Mouse (Mus musculus) neural tube, embryonic 15.5 days (tissue): Measurements from ENCODE around the gene Zfr. TPM values are rescaled to one million over a fixed set of nuclear protein-coding genes. Genes with fewer than 3 reads are reported as not detected.
"Not testable (repeated sequence)": the region's sequence is repeated elsewhere in the genome, so short reads cannot be mapped to it uniquely, and the experiment has no call there.

ENCODE experiments used
- ATAC-seq: fragments of 200-750 bp; cut with Nextera tagmentation; 2 replicates; pipeline ENCODE4 v1.8.0; 2017; ENCODE audit warnings: mild to moderate bottlenecking, moderate TSS enrichment, moderate library complexity; ENCODE audit not compliant: low FRiP score
- H3K27ac ChIP-seq: fragments of 300-500 bp; sonication (generic); replicated peaks from 2 replicates; pipeline ENCODE4 v1.5.1; 2015; ENCODE audit warnings: mild to moderate bottlenecking, inconsistent platforms
- H3K27me3 ChIP-seq: fragments of 300-500 bp; sonication (generic); replicated peaks from 2 replicates; pipeline ENCODE4 v1.6.1; 2015; ENCODE audit warnings: inconsistent platforms
- H3K36me3 ChIP-seq: fragments of 300-500 bp; sonication (generic); 2 replicates; pipeline ENCODE4 v1.6.1; 2015; ENCODE audit warnings: inconsistent platforms
- H3K4me1 ChIP-seq: fragments of 300-500 bp; sonication (generic); 2 replicates; pipeline ENCODE4 v1.6.1; 2015; ENCODE audit warnings: inconsistent platforms
- H3K4me2 ChIP-seq: fragments of 300-500 bp; sonication (generic); 2 replicates; pipeline ENCODE4 v1.6.1; 2015; ENCODE audit warnings: inconsistent platforms, mild to moderate bottlenecking, moderate library complexity
- H3K4me3 ChIP-seq: fragments of 300-500 bp; sonication (generic); replicated peaks from 2 replicates; pipeline ENCODE4 v1.5.1; 2015; ENCODE audit warnings: mild to moderate bottlenecking, inconsistent platforms
- H3K9ac ChIP-seq: fragments of 300-500 bp; sonication (generic); replicated peaks from 2 replicates; pipeline ENCODE4 v1.6.1; 2015; ENCODE audit warnings: mild to moderate bottlenecking, inconsistent platforms
- H3K9me3 ChIP-seq: fragments of 300-500 bp; sonication (generic); replicated peaks from 2 replicates; pipeline ENCODE4 v1.6.1; 2016; ENCODE audit warnings: inconsistent platforms
- WGBS: fragments of 180-500 bp; shearing (Covaris S2); methylation state at CpG from one replicate; pipeline ENCODE4 v1.1.7; 2015; ENCODE audit warnings: mixed read lengths; 5-methylcytosine and 5-hydroxymethylcytosine counted together
- polyA plus RNA-seq: library from polyadenylated mRNA; unstranded; fragments of >200 nt; fragmentation: Nextera tagmentation; extraction: Ambion mirVana; gene quantifications from 2 replicates; pipeline ENCODE4 v1.2.1, GENCODE M21; 2015

Gene Zfr
- polyA plus RNA-seq, 1 experiment from 2014 or later, result 162 TPM

GRCm38 (mm10) chr15:12136371-12136770 lies 18.7 kb downstream of the Zfr start:
- Histone ChIP-seq H3K4me3 (no peak overlapping the region), H3K27me3 (no peaks in the 10 kb centered on the region), H3K4me2 (no peak overlapping the region), H3K9me3 (no peaks in the 10 kb centered on the region), H3K27ac (no peak overlapping the region; the same call in 1 of the 2 replicates), H3K4me1 (peaks cover 3% of the 10 kb centered on the region; the same call in 1 of the 2 replicates), H3K9ac (no peak overlapping the region), H3K36me3 (peaks cover 14% of the 10 kb centered on the region)
- no peak for ATAC-seq
- WGBS, result 77% methylated on average over 6 of the region's 6 CpGs

DNA sequence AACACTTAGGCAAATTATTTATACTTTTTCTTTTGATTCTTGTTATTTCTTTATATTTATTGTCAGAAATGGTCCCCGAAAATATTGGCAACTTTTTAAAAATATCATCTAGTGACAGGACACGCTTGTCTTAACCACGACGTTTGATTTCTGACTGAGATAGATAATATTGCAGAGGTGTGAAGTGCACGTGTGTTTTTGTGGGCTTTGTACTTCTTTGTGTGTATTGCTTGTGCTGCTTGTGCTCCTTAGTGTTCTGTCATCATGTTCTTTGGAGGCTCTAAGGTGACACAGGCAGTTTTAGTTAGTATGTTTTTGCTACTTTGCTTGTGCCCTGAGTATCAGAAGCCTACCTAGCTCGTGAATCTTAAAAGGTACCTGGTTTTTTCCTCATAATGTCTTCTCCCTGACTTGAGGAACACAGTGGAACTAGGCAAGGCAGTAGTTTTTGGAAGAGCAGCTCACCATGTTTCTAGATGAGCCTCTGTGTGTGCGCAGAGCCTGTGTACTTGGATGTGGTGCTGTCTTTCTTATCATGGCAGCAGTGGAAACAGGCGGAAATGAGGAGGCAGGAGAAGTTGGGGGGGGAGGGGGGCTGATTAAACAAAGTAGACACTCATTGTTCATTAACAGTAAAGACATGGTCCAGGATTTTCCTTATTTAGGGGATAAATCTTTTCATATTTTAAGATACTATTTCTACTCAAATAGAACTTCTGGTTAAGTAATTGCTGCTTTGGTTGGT lies 23.5 kb downstream of the Zfr start:
- no peaks in the 10 kb centered on the region for H3K4me1 ChIP-seq
- H3K9me3 ChIP-seq, result no peaks in the 10 kb centered on the region
- no peak for ATAC-seq
- H3K36me3 ChIP-seq, result peaks cover 18% of the 10 kb centered on the region
- H3K27ac ChIP-seq, result no peak overlapping the region
- no peak overlapping the region for H3K4me3 ChIP-seq
- 90% methylated on average over 8 of the region's 8 CpGs for WGBS
- no peak overlapping the region for H3K4me2 ChIP-seq
- no peak overlapping the region for H3K9ac ChIP-seq
- no peaks in the 10 kb centered on the region for H3K27me3 ChIP-seq

GRCm38 (mm10) chr15:12147423-12147822 lies 29.8 kb downstream of the Zfr start:
- Histone ChIP-seq H3K27ac (no peak overlapping the region), H3K4me3 (no peak overlapping the region), H3K4me1 (no peaks in the 10 kb centered on the region), H3K27me3 (no peaks in the 10 kb centered on the region), H3K9me3 (no peaks in the 10 kb centered on the region), H3K36me3 (peaks cover 31% of the 10 kb centered on the region), H3K4me2 (no peak overlapping the region), H3K9ac (no peak overlapping the region)
- whole genome bisulfite sequencing, result 93% methylated on average over 2 of the region's 2 CpGs
- no peak for ATAC-seq

DNA sequence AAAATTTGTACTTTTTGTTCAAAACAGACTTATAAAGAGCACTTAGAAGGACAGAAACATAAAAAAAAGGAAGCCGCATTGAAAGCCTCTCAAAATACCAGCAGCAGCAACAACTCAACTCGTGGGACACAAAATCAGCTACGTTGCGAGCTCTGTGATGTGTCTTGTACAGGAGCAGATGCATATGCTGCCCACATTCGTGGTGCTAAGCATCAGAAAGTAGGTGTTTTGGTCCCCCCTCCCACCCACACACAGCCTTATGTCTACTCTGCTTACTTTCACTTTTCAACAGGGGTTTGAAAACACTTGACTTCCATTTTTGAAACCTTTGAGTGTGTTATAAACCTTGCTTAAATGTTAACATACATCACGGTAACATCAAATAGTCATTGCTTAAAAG lies 31.9 kb downstream of the Zfr start:
- no peak overlapping the region for H3K4me3 ChIP-seq
- no peaks in the 10 kb centered on the region for H3K27me3 ChIP-seq
- WGBS, result 95% methylated on average over 6 of the region's 6 CpGs
- no peak for ATAC-seq
- H3K4me2 ChIP-seq, result no peak overlapping the region
- peaks cover 45% of the 10 kb centered on the region for H3K36me3 ChIP-seq
- no peaks in the 10 kb centered on the region for H3K4me1 ChIP-seq
- no peak overlapping the region for H3K27ac ChIP-seq
- no peaks in the 10 kb centered on the region for H3K9me3 ChIP-seq
- H3K9ac ChIP-seq, result no peak overlapping the region

DNA sequence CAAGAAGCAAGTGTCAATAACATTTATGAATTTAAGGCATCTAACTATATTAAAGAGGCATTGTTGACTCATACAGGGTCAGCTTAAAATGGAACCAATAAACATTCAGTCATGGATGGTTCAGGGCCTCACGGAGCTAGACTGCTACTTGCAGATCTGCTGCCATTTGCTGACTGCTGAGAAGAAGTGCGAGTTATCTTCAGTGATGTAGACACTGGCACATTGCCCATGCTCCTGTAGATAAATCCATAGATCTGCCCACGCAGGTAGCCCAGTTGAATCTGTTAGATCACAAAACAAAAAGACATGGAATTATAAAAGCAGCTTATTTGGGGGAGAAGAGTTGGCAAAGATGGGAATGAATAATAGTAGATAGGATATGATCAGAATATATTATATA lies 36.1 kb downstream of the Zfr start:
- Histone ChIP-seq H3K9ac (no peak overlapping the region), H3K27me3 (no peaks in the 10 kb centered on the region), H3K9me3 (no peaks in the 10 kb centered on the region), H3K36me3 (peaks cover 60% of the 10 kb centered on the region), H3K4me3 (no peak overlapping the region), H3K4me2 (no peak overlapping the region), H3K4me1 (no peaks in the 10 kb centered on the region), H3K27ac (no peak overlapping the region)
- 86% methylated on average over 3 of the region's 3 CpGs for WGBS
- ATAC-seq, result no peak

GRCm38 (mm10) chr15:12178126-12178525 lies 60.5 kb downstream of the Zfr start:
- H3K27me3 ChIP-seq, result no peaks in the 10 kb centered on the region
- H3K4me2 ChIP-seq, result no peak overlapping the region
- H3K36me3 ChIP-seq, result peaks cover 53% of the 10 kb centered on the region
- H3K9me3 ChIP-seq, result no peaks in the 10 kb centered on the region
- no peak for ATAC-seq
- no peak overlapping the region for H3K4me3 ChIP-seq
- H3K27ac ChIP-seq, result no peak overlapping the region
- WGBS, result 45% methylated on average over 5 of the region's 5 CpGs
- no peaks in the 10 kb centered on the region for H3K4me1 ChIP-seq
- no peak overlapping the region for H3K9ac ChIP-seq

GRCm38 (mm10) chr15:12181181-12181805 lies 63.7 kb downstream of the Zfr start:
- H3K9ac ChIP-seq, H3K9me3 ChIP-seq, H3K27me3 ChIP-seq, H3K4me3 ChIP-seq, H3K27ac ChIP-seq, H3K4me1 ChIP-seq, H3K4me2 ChIP-seq, ATAC-seq: not testable (repeated sequence)
- WGBS, result 90% methylated on average over 13 of the region's 13 CpGs
- peaks cover 29% of the 10 kb centered on the region for H3K36me3 ChIP-seq

- no peak overlapping the region for H3K9ac ChIP-seq
- no peaks in the 10 kb centered on the region for H3K4me1 ChIP-seq
- no peaks in the 10 kb centered on the region for H3K9me3 ChIP-seq
- no peak for ATAC-seq
- WGBS, result 71% methylated on average over 25 of the region's 25 CpGs
- no peaks in the 10 kb centered on the region for H3K27me3 ChIP-seq
- no peak overlapping the region for H3K4me3 ChIP-seq
- H3K4me2 ChIP-seq, result no peak overlapping the region
- H3K36me3 ChIP-seq, result peaks cover 11% of the 10 kb centered on the region; the same call in 1 of the 2 replicates
- H3K27ac ChIP-seq, result no peak overlapping the region
Observed at GRCm38 (mm10) chr15:12193880-12194816, 76.5 kb downstream of the Zfr start.

DNA sequence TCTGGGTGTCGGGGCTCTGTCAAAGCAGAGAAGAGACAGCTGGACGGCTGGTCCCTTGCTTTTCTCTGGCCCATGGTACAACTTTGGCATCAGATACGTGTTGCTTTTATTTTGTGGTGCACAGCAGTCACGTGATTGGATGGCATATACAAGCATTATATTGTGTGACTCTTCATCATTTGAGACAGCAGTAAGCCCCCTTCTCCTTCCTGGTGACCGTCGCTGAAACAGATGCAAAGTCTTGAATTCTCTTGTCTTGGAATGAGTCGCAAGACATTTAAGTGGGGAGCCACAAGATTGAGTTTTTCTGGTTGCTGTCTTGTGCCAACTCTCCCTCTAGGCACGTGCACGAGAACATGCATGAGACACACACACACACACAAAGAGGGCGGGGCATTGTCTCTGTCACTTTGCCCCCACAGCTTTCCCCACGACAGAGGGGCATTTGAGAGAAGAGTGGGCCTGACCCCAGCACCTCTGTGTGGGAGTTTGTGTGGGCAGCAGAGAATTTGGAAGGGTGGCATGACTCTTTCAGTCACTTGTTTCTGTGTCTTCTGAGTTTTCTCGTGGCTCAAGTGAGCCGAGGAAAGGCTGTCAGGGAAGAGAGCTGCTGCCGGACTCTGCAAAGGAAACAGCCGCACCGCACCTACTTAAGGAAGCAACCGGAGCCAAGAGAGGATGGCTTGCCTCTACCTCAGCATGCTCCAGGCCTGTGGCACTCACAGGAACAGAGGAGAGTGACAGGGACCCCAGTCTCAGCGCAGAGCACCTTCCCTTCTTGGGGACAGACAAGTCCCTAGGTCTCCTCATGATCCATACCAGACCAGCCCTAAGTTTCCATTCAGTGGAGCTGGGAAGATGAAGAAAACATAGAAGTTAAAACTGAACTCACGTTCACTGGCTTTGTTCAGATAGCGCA lies 77.4 kb downstream of the Zfr start:
- H3K36me3 ChIP-seq, result peaks cover 7% of the 10 kb centered on the region; the same call in 1 of the 2 replicates
- no peak overlapping the region for H3K9ac ChIP-seq
- 79% methylated on average over 20 of the region's 20 CpGs for WGBS
- peak overlapping the region; percentile 33; the same call in 1 of the 2 replicates for H3K27ac ChIP-seq
- no peaks in the 10 kb centered on the region for H3K4me1 ChIP-seq
- H3K9me3 ChIP-seq, result no peaks in the 10 kb centered on the region
- no peak for ATAC-seq
- H3K4me2 ChIP-seq, result no peak overlapping the region
- no peak overlapping the region for H3K4me3 ChIP-seq
- H3K27me3 ChIP-seq, result no peaks in the 10 kb centered on the region

GRCm38 (mm10) chr15:12195966-12196365 lies 78.3 kb downstream of the Zfr start:
- Histone ChIP-seq H3K36me3 (no peaks in the 10 kb centered on the region), H3K9ac (no peak overlapping the region), H3K4me3 (no peak overlapping the region), H3K4me1 (no peaks in the 10 kb centered on the region), H3K4me2 (no peak overlapping the region), H3K27ac (no peak overlapping the region), H3K27me3 (no peaks in the 10 kb centered on the region), H3K9me3 (no peaks in the 10 kb centered on the region)
- ATAC-seq, result no peak
- WGBS, result 95% methylated on average over 5 of the region's 6 CpGs
